Mouse (Mus musculus) T-helper 1 cell (primary cell): ENCODE results near the gene Ppp2r5e.
"Not testable (repeated sequence)": the region's sequence is repeated elsewhere in the genome, so short reads cannot be mapped to it uniquely, and the experiment has no call there.

Experiments
- in situ Hi-C: fragments of 300-600 bp; cut with MboI, MseI; formaldehyde crosslinking; loops from one replicate; pipeline ENCODE4 v1.15.1; 2025; ENCODE audit warnings: high pct_unique_total_duplicates

Gene Ppp2r5e

GRCm38 (mm10) chr12:75492549-75493327, 103.3 kb downstream of the Ppp2r5e start:
- in situ Hi-C loops: no loop called here

- in situ Hi-C loops: not testable (repeated sequence)
Measured at GRCm38 (mm10) chr12:75492148-75492547, 103.9 kb downstream of the Ppp2r5e start.

GRCm38 (mm10) chr12:75487500-75487899, 108.5 kb downstream of the Ppp2r5e start:
- in situ Hi-C loops: no loop called here

- in situ Hi-C loops: no loop called here
Measured at GRCm38 (mm10) chr12:75486568-75487286, 109.3 kb downstream of the Ppp2r5e start.

- in situ Hi-C loops: no loop called here
Measured at GRCm38 (mm10) chr12:75482781-75483180, 113.3 kb downstream of the Ppp2r5e start.

GRCm38 (mm10) chr12:75482015-75482414, 114.0 kb downstream of the Ppp2r5e start:
- in situ Hi-C loops: no loop called here

GRCm38 (mm10) chr12:75480031-75480430, 116.0 kb downstream of the Ppp2r5e start:
- in situ Hi-C loops: no loop called here

GRCm38 (mm10) chr12:75479375-75479898, 116.6 kb downstream of the Ppp2r5e start:
- in situ Hi-C loops: no loop called here

- in situ Hi-C loops: no loop called here
Measured at GRCm38 (mm10) chr12:75478596-75478995, 117.4 kb downstream of the Ppp2r5e start.

GRCm38 (mm10) chr12:75478117-75478516, 117.9 kb downstream of the Ppp2r5e start:
- in situ Hi-C loops: no loop called here

- in situ Hi-C loops: no loop called here
Measured at GRCm38 (mm10) chr12:75473021-75473420, 123.0 kb downstream of the Ppp2r5e start.

GRCm38 (mm10) chr12:75472107-75472506, 123.9 kb downstream of the Ppp2r5e start:
- in situ Hi-C loops: no loop called here

- in situ Hi-C loops: loop anchor here (10.0 kb wide), 2 partner anchors 307 to 677 kb away; no protein-coding TSS in a partner anchor
Measured at GRCm38 (mm10) chr12:75467814-75468213, 128.2 kb downstream of the Ppp2r5e start.

GRCm38 (mm10) chr12:75467127-75467526, 128.9 kb downstream of the Ppp2r5e start:
- in situ Hi-C loops: loop anchor here (10.0 kb wide), 2 partner anchors 308 to 678 kb away; no protein-coding TSS in a partner anchor

GRCm38 (mm10) chr12:75466206-75466605, 129.8 kb downstream of the Ppp2r5e start:
- in situ Hi-C loops: loop anchor here (10.0 kb wide), 2 partner anchors 309 to 679 kb away; no protein-coding TSS in a partner anchor

- in situ Hi-C loops: loop anchor here (10.0 kb wide), 2 partner anchors 311 to 681 kb away; no protein-coding TSS in a partner anchor
Measured at GRCm38 (mm10) chr12:75464016-75464769, 131.9 kb downstream of the Ppp2r5e start.

GRCm38 (mm10) chr12:75460561-75460960, 135.5 kb downstream of the Ppp2r5e start:
- in situ Hi-C loops: loop anchor here (10.0 kb wide), 2 partner anchors 314 to 684 kb away; no protein-coding TSS in a partner anchor

GRCm38 (mm10) chr12:75459656-75460055, 136.4 kb downstream of the Ppp2r5e start:
- in situ Hi-C loops: loop anchor here (10.0 kb wide), 2 partner anchors 315 to 685 kb away; no protein-coding TSS in a partner anchor

GRCm38 (mm10) chr12:75453441-75453840, 142.6 kb downstream of the Ppp2r5e start:
- in situ Hi-C loops: no loop called here

GRCm38 (mm10) chr12:75453027-75453426, 143.0 kb downstream of the Ppp2r5e start:
- in situ Hi-C loops: no loop called here

- in situ Hi-C loops: no loop called here
Measured at GRCm38 (mm10) chr12:75450592-75450991, 145.5 kb downstream of the Ppp2r5e start.
